Mouse (Mus musculus): ENCODE measurements around the gene Vstm2l.
A peak's percentile ranks its signal among the peaks of the same experiment; 100 is the strongest.

Gene Vstm2l

GRCm38 (mm10) chr2:157932655-157933054 lies 18.2 kb downstream of the Vstm2l start:
- DNase-seq (ENCODE audit: low spot score): no peak

- DNase-seq (ENCODE audit: low spot score): no peak
Measured at GRCm38 (mm10) chr2:157935444-157936171, 21.2 kb downstream of the Vstm2l start.

- no peak for DNase-seq (ENCODE audit: low spot score)
Measured at GRCm38 (mm10) chr2:157936676-157937075, 22.2 kb downstream of the Vstm2l start.

- DNase-seq (ENCODE audit: low spot score): peak; percentile 43
Measured at GRCm38 (mm10) chr2:157940586-157941185, 26.2 kb downstream of the Vstm2l start.

- DNase-seq (ENCODE audit: low spot score): peak; percentile 88
Measured at GRCm38 (mm10) chr2:157943514-157944155, 29.2 kb downstream of the Vstm2l start.

GRCm38 (mm10) chr2:157944156-157944893 lies 29.9 kb downstream of the Vstm2l start:
- no peak for DNase-seq (ENCODE audit: low spot score)

GRCm38 (mm10) chr2:157953978-157954377 lies 39.5 kb downstream of the Vstm2l start:
- no peak for DNase-seq (ENCODE audit: low spot score)

GRCm38 (mm10) chr2:157957707-157958108 lies 43.3 kb downstream of the Vstm2l start:
- peak; percentile 63 for DNase-seq (ENCODE audit: low spot score)

GRCm38 (mm10) chr2:157967856-157968255 lies 53.4 kb downstream of the Vstm2l start:
- DNase-seq (ENCODE audit: low spot score): no peak

GRCm38 (mm10) chr2:157970124-157970523 lies 55.7 kb downstream of the Vstm2l start:
- DNase-seq (ENCODE audit: low spot score): no peak

- DNase-seq (ENCODE audit: low spot score): peak; percentile 91
Measured at GRCm38 (mm10) chr2:157970669-157971068, 56.2 kb downstream of the Vstm2l start.

- peak; percentile 51 for DNase-seq (ENCODE audit: low spot score)
Measured at GRCm38 (mm10) chr2:157974604-157975501, 60.4 kb downstream of the Vstm2l start.

- DNase-seq (ENCODE audit: low spot score): peak; percentile 55
Measured at GRCm38 (mm10) chr2:157975595-157975994, 61.1 kb downstream of the Vstm2l start.

GRCm38 (mm10) chr2:157979241-157979640 lies 64.8 kb downstream of the Vstm2l start:
- no peak for DNase-seq (ENCODE audit: low spot score)

GRCm38 (mm10) chr2:157982727-157983126 lies 68.3 kb downstream of the Vstm2l start:
- no peak for DNase-seq (ENCODE audit: low spot score)

GRCm38 (mm10) chr2:157983276-157983675 lies 68.8 kb downstream of the Vstm2l start:
- no peak for DNase-seq (ENCODE audit: low spot score)

- no peak for DNase-seq (ENCODE audit: low spot score)
Measured at GRCm38 (mm10) chr2:157985611-157986010, 71.2 kb downstream of the Vstm2l start.

GRCm38 (mm10) chr2:157986235-157986634 lies 71.8 kb downstream of the Vstm2l start:
- DNase-seq (ENCODE audit: low spot score): no peak

- no peak for DNase-seq (ENCODE audit: low spot score)
Measured at GRCm38 (mm10) chr2:157988416-157989190, 74.2 kb downstream of the Vstm2l start.

- peak; percentile 42 for DNase-seq (ENCODE audit: low spot score)
Measured at GRCm38 (mm10) chr2:157989946-157990345, 75.5 kb downstream of the Vstm2l start.

- DNase-seq (ENCODE audit: low spot score): no peak
Measured at GRCm38 (mm10) chr2:157991026-157991425, 76.6 kb downstream of the Vstm2l start.

Data from embryo, embryonic 10.5 days (tissue).